Mouse (Mus musculus) heart, postnatal 0 days (tissue): ENCODE results near the gene Dhx29. TPM values are rescaled to one million over a fixed set of nuclear protein-coding genes. Genes with fewer than 3 reads are reported as not detected.

Experiments
- ATAC-seq: fragments of 200-750 bp; cut with Nextera tagmentation; 2 replicates; pipeline ENCODE4 v1.8.0; 2017; ENCODE audit warnings: low read depth, moderate number of reproducible peaks, moderate library complexity; ENCODE audit not compliant: insufficient read depth
- DNase-seq: peaks from one replicate; pipeline ENCODE4 v3.0.0-alpha.2; 2016; ENCODE audit warnings: low spot score
- H3K27ac ChIP-seq: fragments of 300-500 bp; sonication (generic); 2 replicates; pipeline ENCODE4 v1.5.1; 2014; ENCODE audit warnings: low read depth, mild to moderate bottlenecking
- H3K27me3 ChIP-seq: fragments of 300-500 bp; sonication (generic); 2 replicates; pipeline ENCODE4 v1.6.1; 2014; ENCODE audit warnings: low read length, mixed read lengths; ENCODE audit not compliant: control insufficient read depth, insufficient read depth
- H3K36me3 ChIP-seq: fragments of 300-500 bp; sonication (generic); replicated peaks from 2 replicates; pipeline ENCODE4 v1.6.1; 2014; ENCODE audit warnings: low read length, mixed read lengths; ENCODE audit not compliant: control insufficient read depth, insufficient read depth
- H3K4me1 ChIP-seq: fragments of 300-500 bp; sonication (generic); 2 replicates; pipeline ENCODE4 v1.6.1; 2014; ENCODE audit warnings: antibody characterized with exemption; ENCODE audit not compliant: control insufficient read depth, insufficient read depth
- H3K4me2 ChIP-seq: fragments of 300-500 bp; sonication (generic); 2 replicates; pipeline ENCODE4 v1.6.1; 2014; ENCODE audit warnings: low read depth, mild to moderate bottlenecking, low read length, moderate library complexity
- H3K4me3 ChIP-seq: fragments of 300-500 bp; sonication (generic); 2 replicates; pipeline ENCODE4 v1.5.1; 2014; ENCODE audit warnings: low read depth, low read length
- H3K9ac ChIP-seq: fragments of 300-500 bp; sonication (generic); replicated peaks from 2 replicates; pipeline ENCODE4 v1.6.1; 2014; ENCODE audit warnings: low read depth, low read length, mixed read lengths
- H3K9me3 ChIP-seq: fragments of 300-500 bp; sonication (generic); replicated peaks from 2 replicates; pipeline ENCODE4 v1.6.1; 2016; ENCODE audit warnings: low read length; ENCODE audit not compliant: control insufficient read depth
- CTCF ChIP-seq: IDR thresholded peaks from 2 replicates; pipeline ENCODE4 v1.5.1; 2016; ENCODE audit warnings: antibody characterized with exemption, control low read depth, low read depth
- EP300 ChIP-seq: IDR thresholded peaks from 2 replicates; pipeline ENCODE4 v1.6.1; 2016; ENCODE audit warnings: antibody characterized with exemption, low read depth
- WGBS: fragments of 180-500 bp; shearing (Covaris S2); extraction: QIAGEN DNeasy Blood & Tissue Kit; methylation state at CpG from one replicate; pipeline ENCODE4 v1.1.7; 2014; 5-methylcytosine and 5-hydroxymethylcytosine counted together
- polyA plus RNA-seq: library from polyadenylated mRNA; unstranded; fragments of >200 nt; fragmentation: Nextera tagmentation; extraction: Ambion mirVana; gene quantifications from 2 replicates; pipeline ENCODE4 v1.2.1, GENCODE M21; 2015
- total RNA-seq: library from RNA; depleted of rRNA; stranded (reverse); fragments of >200 nt; gene quantifications from 2 replicates; pipeline ENCODE4 v1.2.3, GENCODE M21; 2014; ENCODE audit warnings: low replicate concordance

The Dhx29 gene
- total and polyA plus RNA-seq, 2 experiments from 2014 or later = 6.4 to 13.2 TPM

- H3K9ac ChIP-seq = no peak overlapping the region
- ATAC-seq = no peak
Observed at GRCm38 (mm10) chr13:112986451-112986950, 59.2 kb downstream of the Dhx29 start.

GRCm38 (mm10) chr13:112987532-112987943 lies 60.3 kb downstream of the Dhx29 start, which contains the start of gene Ccno:
TSS of gene Ccno (plus strand) at chr13:112987802.
- ATAC-seq = peak; percentile 96
- H3K27me3 ChIP-seq = peaks cover 82% of the 10 kb centered on the region
- H3K27ac ChIP-seq = no peak within 1 kb of the TSS
- H3K4me1 ChIP-seq = peaks cover 14% of the 10 kb centered on the region
- TF ChIP-seq CTCF (no peak), EP300 (no peak)
- peak within 1 kb of the TSS; percentile 96 for H3K4me2 ChIP-seq
- no peaks in the 10 kb centered on the region for H3K36me3 ChIP-seq
- DNase-seq = peak; percentile 90
- H3K4me3 ChIP-seq = peak within 1 kb of the TSS; percentile 56
- H3K9ac ChIP-seq = peak within 1 kb of the TSS; percentile 32; the same call in 1 of the 2 replicates
- no peaks in the 10 kb centered on the region for H3K9me3 ChIP-seq
- under 1% methylated on average over 42 of the region's 47 CpGs for WGBS

More at GRCm38 (mm10) chr13:112986451-112986950, 59.2 kb downstream of the Dhx29 start:
- DNase-seq = no peak
- Histone ChIP-seq H3K27me3 (peaks cover 78% of the 10 kb centered on the region), H3K9me3 (no peaks in the 10 kb centered on the region), H3K36me3 (no peaks in the 10 kb centered on the region), H3K4me2 (peak overlapping the region; percentile 96; the same call in 1 of the 2 replicates), H3K27ac (no peak overlapping the region), H3K4me3 (peak overlapping the region; percentile 56), H3K4me1 (peaks cover 14% of the 10 kb centered on the region)
- TF ChIP-seq EP300 (no peak), CTCF (no peak)
- WGBS = 2% methylated on average over 17 of the region's 17 CpGs

GRCm38 (mm10) chr13:112987991-112988390 lies 60.7 kb downstream of the Dhx29 start:
- Histone ChIP-seq H3K27ac (no peak overlapping the region), H3K9me3 (no peaks in the 10 kb centered on the region), H3K4me2 (peak overlapping the region; percentile 96), H3K36me3 (no peaks in the 10 kb centered on the region), H3K4me3 (peak overlapping the region; percentile 56), H3K9ac (peak overlapping the region; percentile 32; the same call in 1 of the 2 replicates), H3K27me3 (peaks cover 82% of the 10 kb centered on the region), H3K4me1 (peaks cover 14% of the 10 kb centered on the region)
- TF ChIP-seq EP300 (no peak), CTCF (no peak)
- DNase-seq (no peak), ATAC-seq (peak; percentile 52)
- under 1% methylated on average over 39 of the region's 39 CpGs for WGBS

GRCm38 (mm10) chr13:112988866-112989265 lies 61.6 kb downstream of the Dhx29 start:
- TF ChIP-seq EP300 (no peak), CTCF (no peak)
- Histone ChIP-seq H3K9ac (no peak overlapping the region), H3K4me1 (peaks cover 21% of the 10 kb centered on the region), H3K36me3 (no peaks in the 10 kb centered on the region), H3K9me3 (no peaks in the 10 kb centered on the region), H3K27ac (no peak overlapping the region), H3K27me3 (peaks cover 84% of the 10 kb centered on the region), H3K4me3 (peak overlapping the region; percentile 56), H3K4me2 (peak overlapping the region; percentile 96)
- no peak for DNase-seq
- ATAC-seq = no peak
- WGBS = 2% methylated on average over 19 of the region's 19 CpGs

GRCm38 (mm10) chr13:112989541-112989940 lies 62.3 kb downstream of the Dhx29 start:
- Histone ChIP-seq H3K4me1 (peaks cover 23% of the 10 kb centered on the region), H3K9ac (no peak overlapping the region)

More at GRCm38 (mm10) chr13:112989541-112989940, 62.3 kb downstream of the Dhx29 start:
- peak overlapping the region; percentile 35 for H3K4me2 ChIP-seq
- H3K4me3 ChIP-seq = no peak overlapping the region
- DNase-seq = no peak
- no peaks in the 10 kb centered on the region for H3K36me3 ChIP-seq
- WGBS = 1% methylated on average over 23 of the region's 23 CpGs
- H3K27ac ChIP-seq = no peak overlapping the region
- ATAC-seq = no peak
- H3K9me3 ChIP-seq = no peaks in the 10 kb centered on the region
- peaks cover 86% of the 10 kb centered on the region for H3K27me3 ChIP-seq
- TF ChIP-seq CTCF = no peak
- no peak for TF ChIP-seq EP300
